14 mouse cellular contexts compared by ENCODE assay signal in the genomic region with DNA sequence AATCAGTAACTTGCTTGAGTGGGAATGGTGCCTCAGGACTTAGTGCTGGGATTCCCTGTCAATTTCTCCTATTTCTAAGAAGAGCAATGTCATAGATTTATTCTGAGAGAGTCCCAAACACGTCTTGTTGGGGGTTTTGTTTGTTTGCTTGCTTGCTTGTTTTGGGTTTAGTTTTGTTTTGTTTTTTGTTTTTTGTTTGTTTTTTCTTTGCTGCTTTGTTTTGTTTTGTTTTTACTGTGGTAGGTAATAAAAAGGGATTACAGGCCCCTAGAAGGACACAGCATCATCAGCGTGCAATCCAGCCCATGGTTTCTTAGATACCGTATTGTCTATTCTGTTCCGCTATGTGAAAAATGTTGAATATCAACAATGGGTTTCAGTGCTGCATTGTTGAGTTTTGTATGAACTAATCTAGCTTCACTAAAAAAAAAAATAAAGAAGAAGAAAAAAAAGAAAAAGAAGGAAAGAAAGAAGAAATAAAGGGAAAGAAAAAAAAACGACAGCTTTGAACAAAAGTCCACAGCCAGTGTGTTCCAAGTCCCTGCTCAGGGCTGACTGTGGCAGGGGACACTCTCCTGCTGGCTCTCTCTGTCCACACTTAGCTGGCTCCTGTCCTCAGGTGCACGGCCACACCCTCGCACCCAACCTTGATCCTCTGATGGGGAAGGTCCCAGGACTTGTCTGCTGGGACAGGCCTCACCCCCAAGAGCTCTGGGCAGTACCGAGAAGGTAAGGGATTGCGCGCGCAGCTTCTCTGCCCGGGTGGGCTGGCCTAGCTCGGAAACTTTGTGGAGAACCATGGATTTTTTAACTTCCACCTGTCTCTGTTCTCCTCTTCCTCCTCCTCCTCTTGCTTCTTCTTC.
DNase-seq lines count a peak whose midpoint lies in the region; ATAC-seq lines count a peak whose summit lies in the region.
"Had no signal": no experiment of that assay in that cellular context is flagged by ENCODE, and none has a peak within 500 bp of the region (broad histone marks: within the 10 kb centered on the region; RNA-seq: fewer than 3 reads in every experiment).

No protein-coding gene starts in this region.

- no peaks in the 10 kb centered on the region for H3K9me3 ChIP-seq in embryonic facial prominence, embryonic 11.5 days (replicated peaks; ENCODE audit: control insufficient read depth, low read length)
- no peaks in the 10 kb centered on the region for H3K9me3 ChIP-seq in hindbrain, embryonic 12.5 days (replicated peaks)
- H3K9me3 ChIP-seq in midbrain, embryonic 16.5 days (replicated peaks; ENCODE audit: control insufficient read depth, low read length, poor library complexity, severe bottlenecking), result no peaks in the 10 kb centered on the region
- H3K9me3 ChIP-seq: heart, embryonic 10.5 days; liver, embryonic 13.5 days had no signal

- peak; percentile 33 for DNase-seq in brain, adult 2 months (ENCODE audit: low read depth, low spot score)
- peak; percentile 18 for DNase-seq in embryonic facial prominence, embryonic 11.5 days (ENCODE audit: low spot score)
- no peak for DNase-seq in ovary, postnatal 36 days (ENCODE audit: low spot score)
- DNase-seq in adrenal gland, postnatal 10 days, result no peak
- DNase-seq in gastrocnemius, postnatal 14 days, result no peak
- no peak for DNase-seq in kidney, adult 8-10 months
- DNase-seq: kidney, postnatal 25 days; liver, embryonic 13.5 days; thymus, postnatal 25 days had no signal

- no peak overlapping the region for H3K4me3 ChIP-seq in embryonic facial prominence, embryonic 11.5 days (ENCODE audit: low read depth, low read length)
- peak overlapping the region; percentile 27 for H3K4me3 ChIP-seq in hindbrain, embryonic 12.5 days
- H3K4me3 ChIP-seq in midbrain, embryonic 16.5 days (ENCODE audit: low read depth, low read length), result peak overlapping the region; percentile 12; the same call in 1 of the 2 replicates
- H3K4me3 ChIP-seq: heart, embryonic 10.5 days; liver, embryonic 13.5 days; myocyte had no signal

- 0 out of 2 replicates have a peak overlapping the region, but pooled peaks have one; percentile 30 for H3K9ac ChIP-seq in embryonic facial prominence, embryonic 11.5 days (replicated peaks; ENCODE audit: low read length)
- H3K9ac ChIP-seq in hindbrain, embryonic 12.5 days, result peak overlapping the region; percentile 49
- no peak overlapping the region for H3K9ac ChIP-seq in midbrain, embryonic 16.5 days (ENCODE audit: low read depth, low read length)
- H3K9ac ChIP-seq: liver, embryonic 13.5 days had no signal

- no peaks in the 10 kb centered on the region for H3K27me3 ChIP-seq in embryonic facial prominence, embryonic 11.5 days (ENCODE audit: control insufficient read depth, insufficient read depth, low read length)
- H3K27me3 ChIP-seq in hindbrain, embryonic 12.5 days, result no peaks in the 10 kb centered on the region
- H3K27me3 ChIP-seq in midbrain, embryonic 16.5 days (ENCODE audit: control insufficient read depth, insufficient read depth, low read depth, low read length), result no peaks in the 10 kb centered on the region
- H3K27me3 ChIP-seq: liver, embryonic 13.5 days had no signal

- intact Hi-C loops in gastrocnemius, postnatal 14 days (cut with DNase I; ENCODE audit: low total_unique reads), result no loop called here

- no peaks in the 10 kb centered on the region for H3K4me1 ChIP-seq in embryonic facial prominence, embryonic 11.5 days (ENCODE audit: control insufficient read depth, insufficient read depth, low read length)
- H3K4me1 ChIP-seq in hindbrain, embryonic 12.5 days, result peaks cover 19% of the 10 kb centered on the region
- H3K4me1 ChIP-seq in midbrain, embryonic 16.5 days (ENCODE audit: control insufficient read depth, insufficient read depth, low read length), result peaks cover 6% of the 10 kb centered on the region
- H3K4me1 ChIP-seq: heart, embryonic 10.5 days; liver, embryonic 13.5 days had no signal

- no peaks in the 10 kb centered on the region for H3K36me3 ChIP-seq in embryonic facial prominence, embryonic 11.5 days (replicated peaks; ENCODE audit: control insufficient read depth, insufficient read depth, low read depth, low read length)
- H3K36me3 ChIP-seq in hindbrain, embryonic 12.5 days, result no peaks in the 10 kb centered on the region
- H3K36me3 ChIP-seq in midbrain, embryonic 16.5 days (ENCODE audit: control insufficient read depth, insufficient read depth, low read length), result no peaks in the 10 kb centered on the region
- H3K36me3 ChIP-seq: heart, embryonic 10.5 days; liver, embryonic 13.5 days had no signal

- WGBS in embryonic facial prominence, embryonic 11.5 days, result 51% methylated on average over 13 of the region's 13 CpGs
- 18% methylated on average over 13 of the region's 13 CpGs for WGBS in hindbrain, embryonic 12.5 days
- WGBS in midbrain, embryonic 16.5 days, result 16% methylated on average over 13 of the region's 13 CpGs

- H3K27ac ChIP-seq in embryonic facial prominence, embryonic 11.5 days (replicated peaks; ENCODE audit: low read depth, low read length), result no peak overlapping the region
- peak overlapping the region; percentile 80 for H3K27ac ChIP-seq in hindbrain, embryonic 12.5 days
- 0 out of 2 replicates have a peak overlapping the region, but pooled peaks have one; percentile 5 for H3K27ac ChIP-seq in midbrain, embryonic 16.5 days (ENCODE audit: low read length)
- H3K27ac ChIP-seq: heart, embryonic 10.5 days; liver, embryonic 13.5 days had no signal

- H3K4me2 ChIP-seq in embryonic facial prominence, embryonic 11.5 days (ENCODE audit: low read depth, low read length), result no peak overlapping the region
- H3K4me2 ChIP-seq in hindbrain, embryonic 12.5 days (replicated peaks), result peak overlapping the region; percentile 46
- peak overlapping the region; percentile 23 for H3K4me2 ChIP-seq in midbrain, embryonic 16.5 days (ENCODE audit: low read length)
- H3K4me2 ChIP-seq: liver, embryonic 13.5 days had no signal

- ATAC-seq in embryonic facial prominence, embryonic 11.5 days (replicated peaks; ENCODE audit: insufficient number of reproducible peaks, low FRiP score, low TSS enrichment, low read depth), result no peak
- 0 out of 2 replicates have a peak, but pooled peaks have one; percentile 27 for ATAC-seq in hindbrain, embryonic 12.5 days (ENCODE audit: low FRiP score)
- ATAC-seq in midbrain, embryonic 16.5 days, result 0 out of 2 replicates have a peak, but pooled peaks have one; percentile 29
- ATAC-seq: inflammation-experienced regulatory T-cells, adult 6 months had no signal

Comparison
In these comparisons a context has a peak if more than half of its experiments do, and no peak if none do; other contexts are left out.
1. DNase-seq: peak in brain, adult 2 months (single experiment) and embryonic facial prominence, embryonic 11.5 days (single experiment); none in ovary, postnatal 36 days (single experiment), adrenal gland, postnatal 10 days (single experiment), gastrocnemius, postnatal 14 days (single experiment) and kidney, adult 8-10 months (0 of 2).